Comparison of ENCODE assay signal across 17 mouse cellular contexts in genomic region chr19:57576836-57577235, GRCm38 (mm10). TPM values are rescaled to one million over a fixed set of nuclear protein-coding genes. Genes with fewer than 3 reads are reported as not detected.
A peak's percentile ranks its signal among the peaks of the same experiment; 100 is the strongest.
DNase-seq lines count a peak whose midpoint lies in the region; ATAC-seq and TF ChIP-seq lines count a peak whose summit lies in the region.
"Had no signal": no experiment of that assay in that cellular context is flagged by ENCODE, and none has a peak within 500 bp of the region (broad histone marks: within the 10 kb centered on the region; RNA-seq: fewer than 3 reads in every experiment).

No protein-coding gene starts in this region.

- TF ChIP-seq POLR2A in ES-Bruce4 (IDR thresholded peaks at IDR 0.05; ENCODE audit: insufficient read depth, low read length): no peak

- no peak for TF ChIP-seq CTCF in ES-Bruce4 (IDR thresholded peaks at IDR 0.05; ENCODE audit: low read depth, low read length)
- TF ChIP-seq CTCF in stomach, postnatal 0 days (IDR thresholded peaks at IDR 0.05; ENCODE audit: low read depth): no peak

- no peak overlapping the region for H3K9ac ChIP-seq in ES-Bruce4 (ENCODE audit: low read depth, poor library complexity, severe bottlenecking)
- no peak overlapping the region for H3K9ac ChIP-seq in forebrain, embryonic 15.5 days (replicated peaks)
- no peak overlapping the region for H3K9ac ChIP-seq in stomach, postnatal 0 days (ENCODE audit: low read length)
- no peak overlapping the region for H3K9ac ChIP-seq in hindbrain, embryonic 14.5 days
- H3K9ac ChIP-seq: embryonic facial prominence, embryonic 12.5 days; hindbrain, embryonic 13.5 days; liver, embryonic 14.5 days had no signal

- H3K27ac ChIP-seq in ES-Bruce4 (ENCODE audit: insufficient read depth, low read length): peak overlapping the region; percentile 65
- H3K27ac ChIP-seq in forebrain, embryonic 15.5 days (replicated peaks): 0 out of 2 replicates have a peak overlapping the region, but pooled peaks have one; percentile 10
- no peak overlapping the region for H3K27ac ChIP-seq in stomach, postnatal 0 days (replicated peaks)
- no peak overlapping the region for H3K27ac ChIP-seq in hindbrain, embryonic 14.5 days
- H3K27ac ChIP-seq: embryonic facial prominence, embryonic 12.5 days; liver, embryonic 14.5 days; macrophage had no signal

- peaks cover 6% of the 10 kb centered on the region for H3K4me1 ChIP-seq in ES-Bruce4 (ENCODE audit: control insufficient read depth, insufficient read depth, low read length)
- H3K4me1 ChIP-seq in forebrain, embryonic 15.5 days: peaks cover 35% of the 10 kb centered on the region
- no peaks in the 10 kb centered on the region for H3K4me1 ChIP-seq in stomach, postnatal 0 days (replicated peaks; ENCODE audit: control insufficient read depth, insufficient read depth)
- peaks cover 15% of the 10 kb centered on the region for H3K4me1 ChIP-seq in hindbrain, embryonic 14.5 days (replicated peaks; ENCODE audit: control insufficient read depth, insufficient read depth, low read length)

- WGBS in forebrain, embryonic 15.5 days: 4% methylated on average over 5 of the region's 5 CpGs
- WGBS in stomach, postnatal 0 days: 40% methylated on average over 5 of the region's 5 CpGs
- WGBS in hindbrain, embryonic 14.5 days: 16% methylated on average over 5 of the region's 5 CpGs

- no peak overlapping the region for H3K4me3 ChIP-seq in ES-Bruce4 (ENCODE audit: low read depth, low read length)
- H3K4me3 ChIP-seq in forebrain, embryonic 15.5 days: no peak overlapping the region
- no peak overlapping the region for H3K4me3 ChIP-seq in stomach, postnatal 0 days (ENCODE audit: low read depth, low read length)
- H3K4me3 ChIP-seq in hindbrain, embryonic 14.5 days (replicated peaks; ENCODE audit: low read length): no peak overlapping the region
- H3K4me3 ChIP-seq: embryonic facial prominence, embryonic 12.5 days; hindbrain, embryonic 13.5 days had no signal

- no peak for TF ChIP-seq EP300 in ES-Bruce4 (IDR thresholded peaks at IDR 0.05; ENCODE audit: insufficient read depth, low read depth, low read length)
- TF ChIP-seq EP300 in stomach, postnatal 0 days (optimal IDR thresholded peaks at IDR 0.05): no peak

- peak; percentile 36 for DNase-seq in kidney, adult 8-10 months
- no peak for DNase-seq in kidney, postnatal 4 days
- peak; percentile 76 for DNase-seq in MN1 (ENCODE audit: low spot score)
- no peak for DNase-seq in stomach, postnatal 0 days (ENCODE audit: low spot score)
- DNase-seq in embryo, embryonic 10 days (ENCODE audit: low spot score): no peak
- DNase-seq in hindbrain, embryonic 14.5 days (ENCODE audit: low spot score): no peak
- DNase-seq: adrenal gland, postnatal 10 days; cerebellum, adult 9-11 months; gastrocnemius, postnatal 14 days; layer of hippocampus, postnatal 36 days; thymus, adult 2 months had no signal

- no peaks in the 10 kb centered on the region for H3K36me3 ChIP-seq in ES-Bruce4 (ENCODE audit: control insufficient read depth, insufficient read depth, low read length, poor library complexity, severe bottlenecking)
- no peaks in the 10 kb centered on the region for H3K36me3 ChIP-seq in forebrain, embryonic 15.5 days
- no peaks in the 10 kb centered on the region for H3K36me3 ChIP-seq in stomach, postnatal 0 days (ENCODE audit: control insufficient read depth, insufficient read depth, low read length)
- H3K36me3 ChIP-seq in hindbrain, embryonic 14.5 days (replicated peaks; ENCODE audit: control insufficient read depth, insufficient read depth): no peaks in the 10 kb centered on the region
- H3K36me3 ChIP-seq: embryonic facial prominence, embryonic 12.5 days; hindbrain, embryonic 13.5 days had no signal

- H3K27me3 ChIP-seq in ES-Bruce4 (ENCODE audit: control insufficient read depth, insufficient read depth, low read length, poor library complexity, severe bottlenecking): no peaks in the 10 kb centered on the region
- no peaks in the 10 kb centered on the region for H3K27me3 ChIP-seq in forebrain, embryonic 15.5 days
- H3K27me3 ChIP-seq in stomach, postnatal 0 days (ENCODE audit: control insufficient read depth, insufficient read depth, low read length): no peaks in the 10 kb centered on the region
- H3K27me3 ChIP-seq in hindbrain, embryonic 14.5 days (ENCODE audit: control insufficient read depth, insufficient read depth, low read length): no peaks in the 10 kb centered on the region
- H3K27me3 ChIP-seq: embryonic facial prominence, embryonic 12.5 days; hindbrain, embryonic 13.5 days had no signal

- ATAC-seq in forebrain, embryonic 15.5 days (replicated peaks): no peak
- no peak for ATAC-seq in stomach, postnatal 0 days (ENCODE audit: low FRiP score, low TSS enrichment)
- ATAC-seq in hindbrain, embryonic 14.5 days (ENCODE audit: low FRiP score): no peak

- H3K9me3 ChIP-seq in ES-Bruce4 (replicated peaks; ENCODE audit: control insufficient read depth, insufficient read depth, low read length, poor library complexity, severe bottlenecking): no peaks in the 10 kb centered on the region
- H3K9me3 ChIP-seq in forebrain, embryonic 15.5 days: no peaks in the 10 kb centered on the region
- H3K9me3 ChIP-seq in stomach, postnatal 0 days (ENCODE audit: control insufficient read depth, low read length): no peaks in the 10 kb centered on the region
- H3K9me3 ChIP-seq in hindbrain, embryonic 14.5 days (ENCODE audit: control insufficient read depth, low read length): no peaks in the 10 kb centered on the region
- H3K9me3 ChIP-seq: embryonic facial prominence, embryonic 12.5 days; hindbrain, embryonic 13.5 days had no signal

- H3K4me2 ChIP-seq in forebrain, embryonic 15.5 days (replicated peaks): no peak overlapping the region
- H3K4me2 ChIP-seq in stomach, postnatal 0 days (replicated peaks; ENCODE audit: low read depth): no peak overlapping the region
- no peak overlapping the region for H3K4me2 ChIP-seq in hindbrain, embryonic 14.5 days (replicated peaks)
- H3K4me2 ChIP-seq: embryonic facial prominence, embryonic 12.5 days; hindbrain, embryonic 13.5 days had no signal

RNA-seq across cellular contexts. Expression of gene Atrnl1, which starts 34.0 kb away (rescaled TPM):
- 10.9 and 12.3 TPM in 2 replicates for polyA plus RNA-seq in ES-Bruce4 (2011; ENCODE audit: insufficient read depth, insufficient read length, low read depth, missing spikeins)
- 8.0 and 8.9 TPM in 2 replicates for polyA plus RNA-seq in forebrain, embryonic 15.5 days (2015; fragmentation: Nextera tagmentation; extraction: Ambion mirVana)
- 3.9 and 4.2 TPM in 2 replicates for polyA plus RNA-seq in stomach, postnatal 0 days (2015; fragmentation: Nextera tagmentation; extraction: Ambion mirVana)
- 8.6 and 9.4 TPM in 2 replicates for polyA plus RNA-seq in hindbrain, embryonic 14.5 days (2014; fragmentation: Nextera tagmentation; extraction: Ambion mirVana)

Comparison
In these comparisons a context has a peak if more than half of its experiments do, and no peak if none do; other contexts are left out.
1. DNase-seq: peak in kidney, adult 8-10 months (2 of 2) and MN1 (single experiment); none in kidney, postnatal 4 days (0 of 2), stomach, postnatal 0 days (single experiment), embryo, embryonic 10 days (single experiment) and hindbrain, embryonic 14.5 days (single experiment).
2. H3K27ac ChIP-seq: peak in ES-Bruce4 (single experiment) and forebrain, embryonic 15.5 days (single experiment); none in stomach, postnatal 0 days (single experiment) and hindbrain, embryonic 14.5 days (single experiment).